Mouse (Mus musculus) myocyte (in vitro differentiated cells): ENCODE results near the gene Fkbp8.

Source experiments
- CEBPB ChIP-seq: IDR thresholded peaks from 2 replicates; pipeline ENCODE4 v1.6.1; 2011; ENCODE audit warnings: mild to moderate bottlenecking, moderate library complexity; ENCODE audit not compliant: poor library complexity, insufficient read depth, severe bottlenecking
- E2F4 ChIP-seq: IDR thresholded peaks from one replicate; pipeline ENCODE4 v1.6.1; 2011; ENCODE audit warnings: mild to moderate bottlenecking, control low read depth, moderate library complexity; ENCODE audit not compliant: insufficient read depth
- MAX ChIP-seq: IDR thresholded peaks from one replicate; pipeline ENCODE4 v1.6.1; 2011; ENCODE audit warnings: low read depth, mild to moderate bottlenecking, control low read depth
- MYOD1 ChIP-seq, 3 experiments: IDR thresholded peaks; one replicate each; pipeline ENCODE4 v1.6.1; 2011; ENCODE audit warnings: control low read depth in 2 of 3, low read depth in 2 of 3, mild to moderate bottlenecking in 2 of 3, moderate library complexity in 1 of 3; ENCODE audit not compliant: insufficient read length in 2 of 3, control insufficient read depth in 1 of 3
- MYOG ChIP-seq, 3 experiments: IDR thresholded peaks; one replicate each; pipeline ENCODE4 v1.6.1; 2011; ENCODE audit warnings: control low read depth in 2 of 3, low read depth in 2 of 3, mild to moderate bottlenecking in 2 of 3; ENCODE audit not compliant: insufficient read length in 2 of 3, control insufficient read depth in 1 of 3, insufficient read depth in 1 of 3
- POLR2A ChIP-seq: IDR thresholded peaks from one replicate; pipeline ENCODE4 v1.6.1; 2011; ENCODE audit warnings: low read depth, mild to moderate bottlenecking, control low read depth, moderate library complexity; ENCODE audit not compliant: insufficient read length
- POLR2AphosphoS2 ChIP-seq: IDR thresholded peaks from one replicate; pipeline ENCODE4 v1.6.1; 2011; ENCODE audit warnings: low read depth, control low read depth; ENCODE audit not compliant: insufficient read length
- REST ChIP-seq: IDR thresholded peaks from one replicate; pipeline ENCODE4 v1.6.1; 2011; ENCODE audit warnings: mild to moderate bottlenecking, control low read depth, moderate library complexity; ENCODE audit not compliant: insufficient read depth, insufficient read length
- SRF ChIP-seq: IDR thresholded peaks from one replicate; pipeline ENCODE4 v1.6.1; 2011; ENCODE audit warnings: low read depth; ENCODE audit not compliant: control insufficient read depth, insufficient read length
- TCF12 ChIP-seq: IDR thresholded peaks from one replicate; pipeline ENCODE4 v1.6.1; 2011; ENCODE audit warnings: mild to moderate bottlenecking, control low read depth; ENCODE audit not compliant: poor library complexity, insufficient read depth, severe bottlenecking
- TCF3 ChIP-seq: IDR thresholded peaks from one replicate; pipeline ENCODE4 v1.6.1; 2011; ENCODE audit warnings: low read depth, control low read depth; ENCODE audit not compliant: insufficient read length
- USF1 ChIP-seq: IDR thresholded peaks from one replicate; pipeline ENCODE4 v1.6.1; 2011; ENCODE audit warnings: low read depth, mild to moderate bottlenecking, control low read depth, moderate library complexity

- no peak for TF ChIP-seq POLR2A
- no peak for TF ChIP-seq POLR2AphosphoS2
- TF ChIP-seq E2F4: no peak
- no peak for TF ChIP-seq MYOD1 (IDR thresholded peaks at IDR 0.05; ENCODE audit: control insufficient read depth in 1 of 3, insufficient read length in 2 of 3, low read depth in 2 of 3)
- no peak for TF ChIP-seq TCF12
- no peak for TF ChIP-seq CEBPB
- no peak for TF ChIP-seq USF1
- TF ChIP-seq MYOG (IDR thresholded peaks at IDR 0.05; ENCODE audit: control insufficient read depth in 1 of 3, insufficient read depth in 1 of 3, insufficient read length in 2 of 3, low read depth in 2 of 3): no peak
- no peak for TF ChIP-seq TCF3
- no peak for TF ChIP-seq SRF
- no peak for TF ChIP-seq MAX
- TF ChIP-seq REST: no peak
Observed at GRCm38 (mm10) chr8:70535221-70535620, 7.7 kb downstream of the Fkbp8 start.
